Mouse (Mus musculus) kidney, postnatal 0 days (tissue): Measurements from ENCODE around the gene Chrd. TPM values are rescaled to one million over a fixed set of nuclear protein-coding genes. Genes with fewer than 3 reads are reported as not detected.

Experiments used
- ATAC-seq: fragments of 200-750 bp; cut with Nextera tagmentation; replicated peaks from 2 replicates; pipeline ENCODE4 v1.8.0; 2017; ENCODE audit warnings: low read depth, moderate number of reproducible peaks, moderate TSS enrichment, moderate library complexity; ENCODE audit not compliant: low FRiP score
- DNase-seq: peaks from one replicate; pipeline ENCODE4 v3.0.0-alpha.2; 2016; ENCODE audit warnings: low spot score
- H3K27ac ChIP-seq: fragments of 300-500 bp; sonication (generic); 2 replicates; pipeline ENCODE4 v1.5.1; 2014; ENCODE audit warnings: mild to moderate bottlenecking
- H3K27me3 ChIP-seq: fragments of 300-500 bp; sonication (generic); 2 replicates; pipeline ENCODE4 v1.6.1; 2014; ENCODE audit warnings: low read length, mixed read lengths; ENCODE audit not compliant: insufficient read depth
- H3K36me3 ChIP-seq: fragments of 300-500 bp; sonication (generic); 2 replicates; pipeline ENCODE4 v1.6.1; 2014; ENCODE audit warnings: low read length, mixed read lengths; ENCODE audit not compliant: insufficient read depth
- H3K4me1 ChIP-seq: fragments of 300-500 bp; sonication (generic); replicated peaks from 2 replicates; pipeline ENCODE4 v1.6.1; 2014; ENCODE audit warnings: antibody characterized with exemption, low read length, mixed read lengths; ENCODE audit not compliant: insufficient read depth
- H3K4me2 ChIP-seq: fragments of 300-500 bp; sonication (generic); 2 replicates; pipeline ENCODE4 v1.6.1; 2014; ENCODE audit warnings: mild to moderate bottlenecking, low read length, moderate library complexity, mixed read lengths
- H3K4me3 ChIP-seq: fragments of 300-500 bp; sonication (generic); replicated peaks from 2 replicates; pipeline ENCODE4 v1.5.1; 2014; ENCODE audit warnings: low read depth, low read length
- H3K9ac ChIP-seq: fragments of 300-500 bp; sonication (generic); 2 replicates; pipeline ENCODE4 v1.6.1; 2014; ENCODE audit warnings: low read depth, low read length
- H3K9me3 ChIP-seq: fragments of 300-500 bp; sonication (generic); replicated peaks from 2 replicates; pipeline ENCODE4 v1.6.1; 2016; ENCODE audit warnings: low read length, inconsistent platforms, mixed read lengths
- CTCF ChIP-seq: IDR thresholded peaks from 2 replicates; pipeline ENCODE4 v1.5.1; 2016; ENCODE audit warnings: antibody characterized with exemption, low read depth, mild to moderate bottlenecking, moderate library complexity
- WGBS: fragments of 180-500 bp; shearing (Covaris S2); extraction: QIAGEN DNeasy Blood & Tissue Kit; methylation state at CpG from one replicate; pipeline ENCODE4 v1.1.7; 2014; 5-methylcytosine and 5-hydroxymethylcytosine counted together
- polyA plus RNA-seq: library from polyadenylated mRNA; unstranded; fragments of >200 nt; fragmentation: Nextera tagmentation; extraction: Ambion mirVana; gene quantifications from 2 replicates; pipeline ENCODE4 v1.2.1, GENCODE M21; 2015

The Chrd gene
- polyA plus RNA-seq, 1 experiment from 2014 or later: 2.9 TPM

- H3K9me3 ChIP-seq: no peaks in the 10 kb centered on the region
- peaks cover 17% of the 10 kb centered on the region; the same call in 1 of the 2 replicates for H3K36me3 ChIP-seq
- no peaks in the 10 kb centered on the region for H3K4me1 ChIP-seq
- H3K4me2 ChIP-seq: no peak overlapping the region
- no peak overlapping the region for H3K4me3 ChIP-seq
- peak; percentile 72 for TF ChIP-seq CTCF
- no peak overlapping the region for H3K9ac ChIP-seq
- H3K27me3 ChIP-seq: no peaks in the 10 kb centered on the region
- 75% methylated on average over 19 of the region's 19 CpGs for WGBS
- H3K27ac ChIP-seq: no peak overlapping the region
- DNase-seq: peak; percentile 55
- ATAC-seq: no peak
Measured at GRCm38 (mm10) chr16:20708939-20709734, 23.8 kb upstream of the Chrd start.

GRCm38 (mm10) chr16:20710370-20710769 is 22.6 kb upstream of the Chrd start:
- Histone ChIP-seq H3K9ac (no peak overlapping the region), H3K4me1 (peaks cover 8% of the 10 kb centered on the region), H3K27me3 (no peaks in the 10 kb centered on the region), H3K4me3 (no peak overlapping the region), H3K36me3 (peaks cover 17% of the 10 kb centered on the region; the same call in 1 of the 2 replicates), H3K9me3 (no peaks in the 10 kb centered on the region), H3K4me2 (no peak overlapping the region), H3K27ac (no peak overlapping the region)
- TF ChIP-seq CTCF: no peak
- no peak for ATAC-seq
- 90% methylated on average over 11 of the region's 11 CpGs for WGBS
- no peak for DNase-seq

GRCm38 (mm10) chr16:20710810-20711209 is 22.1 kb upstream of the Chrd start:
- Histone ChIP-seq H3K27ac (no peak overlapping the region), H3K9ac (no peak overlapping the region), H3K4me3 (no peak overlapping the region), H3K27me3 (no peaks in the 10 kb centered on the region), H3K4me2 (no peak overlapping the region), H3K4me1 (peaks cover 9% of the 10 kb centered on the region), H3K9me3 (no peaks in the 10 kb centered on the region), H3K36me3 (peaks cover 17% of the 10 kb centered on the region; the same call in 1 of the 2 replicates)
- WGBS: 87% methylated on average over 4 of the region's 4 CpGs
- no peak for DNase-seq
- ATAC-seq: no peak
- TF ChIP-seq CTCF: peak; percentile 18; the same call in 1 of the 2 replicates

- TF ChIP-seq CTCF: no peak
- peaks cover 17% of the 10 kb centered on the region; the same call in 1 of the 2 replicates for H3K36me3 ChIP-seq
- no peak overlapping the region for H3K4me3 ChIP-seq
- no peaks in the 10 kb centered on the region for H3K27me3 ChIP-seq
- H3K9ac ChIP-seq: no peak overlapping the region
- no peak overlapping the region for H3K4me2 ChIP-seq
- H3K9me3 ChIP-seq: no peaks in the 10 kb centered on the region
- no peak for ATAC-seq
- 77% methylated on average over 9 of the region's 9 CpGs for WGBS
- DNase-seq: no peak
- no peak overlapping the region for H3K27ac ChIP-seq
- H3K4me1 ChIP-seq: peaks cover 9% of the 10 kb centered on the region
Measured at GRCm38 (mm10) chr16:20712190-20712589, 20.7 kb upstream of the Chrd start.

- peaks cover 9% of the 10 kb centered on the region for H3K4me1 ChIP-seq
- no peak overlapping the region for H3K4me3 ChIP-seq
- WGBS: 92% methylated on average over 7 of the region's 7 CpGs
- DNase-seq (no peak), ATAC-seq (no peak)
- H3K36me3 ChIP-seq: peaks cover 15% of the 10 kb centered on the region; the same call in 1 of the 2 replicates
- no peak overlapping the region for H3K4me2 ChIP-seq
- no peaks in the 10 kb centered on the region for H3K27me3 ChIP-seq
- H3K9me3 ChIP-seq: no peaks in the 10 kb centered on the region
- no peak overlapping the region for H3K9ac ChIP-seq
- no peak overlapping the region for H3K27ac ChIP-seq
- TF ChIP-seq CTCF: no peak
Measured at GRCm38 (mm10) chr16:20712889-20713288, 20.0 kb upstream of the Chrd start.

GRCm38 (mm10) chr16:20714307-20715080 is 18.4 kb upstream of the Chrd start:
- peak overlapping the region; percentile 35; the same call in 1 of the 2 replicates for H3K9ac ChIP-seq
- no peak for DNase-seq

More at GRCm38 (mm10) chr16:20714307-20715080, 18.4 kb upstream of the Chrd start:
- ATAC-seq: no peak
- Histone ChIP-seq H3K4me1 (peaks cover 15% of the 10 kb centered on the region), H3K4me2 (peak overlapping the region; percentile 92), H3K9me3 (no peaks in the 10 kb centered on the region), H3K27ac (no peak overlapping the region), H3K4me3 (0 out of 2 replicates have a peak overlapping the region, but pooled peaks have one; percentile 55), H3K36me3 (0 out of 2 replicates have a peak, but pooled peaks cover 13% of the 10 kb centered on the region), H3K27me3 (no peaks in the 10 kb centered on the region)
- no peak for TF ChIP-seq CTCF
- WGBS: 40% methylated on average over 11 of the region's 11 CpGs
